In the genomic region with DNA sequence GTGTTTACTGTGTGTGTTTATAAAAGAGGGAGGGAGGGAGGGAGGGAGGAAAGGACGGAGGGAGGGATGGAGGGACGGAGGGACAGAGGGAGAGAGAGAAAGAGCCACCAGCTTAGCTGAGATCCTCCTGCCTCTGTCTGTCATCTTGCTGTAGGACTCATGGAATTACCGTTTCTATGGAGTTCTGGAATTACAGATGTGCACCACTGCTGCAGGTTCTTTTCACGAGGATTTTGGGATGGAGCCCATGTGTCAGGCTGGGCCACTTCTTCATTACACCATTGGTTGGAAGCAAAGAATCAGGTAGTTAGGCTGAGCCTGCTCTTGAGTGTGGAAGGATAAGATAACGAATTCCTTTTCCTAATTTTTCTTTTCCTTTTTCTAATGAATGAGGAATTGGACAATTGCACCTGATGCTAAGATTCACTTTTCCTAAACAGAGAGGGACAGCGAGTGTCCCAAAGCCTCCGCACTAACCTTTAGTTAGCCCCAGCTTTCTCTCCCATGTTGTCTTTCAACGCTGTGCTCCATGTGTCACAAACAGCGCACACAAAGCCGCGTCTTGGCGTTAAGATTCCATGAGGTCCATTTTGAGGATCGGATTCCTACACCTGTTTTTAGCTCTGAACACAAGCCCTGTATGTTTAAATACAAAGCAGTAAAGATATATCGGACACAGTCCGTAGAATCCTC, we compare ENCODE assay signal across 19 mouse cellular contexts. TPM values are rescaled to one million over a fixed set of nuclear protein-coding genes. Genes with fewer than 3 reads are reported as not detected.
DNase-seq lines count a peak whose midpoint lies in the region; ATAC-seq and TF ChIP-seq lines count a peak whose summit lies in the region.
"Had no signal": no experiment of that assay in that cellular context is flagged by ENCODE, and none has a peak within 500 bp of the region (broad histone marks: within the 10 kb centered on the region; RNA-seq: fewer than 3 reads in every experiment).

No protein-coding gene starts in this region.

- DNase-seq in heart, embryonic 10.5 days (ENCODE audit: low spot score): peak; percentile 66
- DNase-seq in heart, postnatal 14 days: no peak
- DNase-seq in lung, embryonic 14.5 days: no peak
- no peak for DNase-seq in lung, postnatal 10 days
- no peak for DNase-seq in adrenal gland, postnatal 4 days (ENCODE audit: low spot score in 2 of 2)
- DNase-seq: adrenal gland, postnatal 25 days; B cell, adult 2 months; cerebellum, adult 11-12 months; kidney, adult 8-10 months; kidney, postnatal 36 days; thymus, adult 2 months had no signal

- H3K4me3 ChIP-seq in heart, embryonic 10.5 days: peak overlapping the region; percentile 57
- no peak overlapping the region for H3K4me3 ChIP-seq in lung, embryonic 14.5 days (ENCODE audit: low read depth, low read length)
- H3K4me3 ChIP-seq in intestine, embryonic 15.5 days (replicated peaks): 0 out of 2 replicates have a peak overlapping the region, but pooled peaks have one; percentile 6
- H3K4me3 ChIP-seq in hindbrain, embryonic 16.5 days (ENCODE audit: low read length): no peak overlapping the region
- H3K4me3 ChIP-seq: liver, embryonic 15.5 days had no signal

- 52% methylated on average over 15 of the region's 15 CpGs for WGBS in heart, embryonic 10.5 days
- WGBS in lung, embryonic 14.5 days: 83% methylated on average over 15 of the region's 15 CpGs
- 82% methylated on average over 15 of the region's 15 CpGs for WGBS in intestine, embryonic 15.5 days
- 87% methylated on average over 15 of the region's 15 CpGs for WGBS in hindbrain, embryonic 16.5 days

- no peaks in the 10 kb centered on the region for H3K27me3 ChIP-seq in heart, embryonic 10.5 days (ENCODE audit: insufficient read depth, poor library complexity, severe bottlenecking)
- H3K27me3 ChIP-seq in lung, embryonic 14.5 days (ENCODE audit: insufficient read depth, low read length): no peaks in the 10 kb centered on the region
- no peaks in the 10 kb centered on the region for H3K27me3 ChIP-seq in intestine, embryonic 15.5 days (replicated peaks)
- H3K27me3 ChIP-seq in hindbrain, embryonic 16.5 days (replicated peaks; ENCODE audit: control insufficient read depth, insufficient read depth, low read length): no peaks in the 10 kb centered on the region
- H3K27me3 ChIP-seq: limb, embryonic 12.5 days; liver, embryonic 15.5 days; stomach, embryonic 15.5 days had no signal

- no peaks in the 10 kb centered on the region for H3K9me3 ChIP-seq in heart, embryonic 10.5 days
- H3K9me3 ChIP-seq in lung, embryonic 14.5 days (ENCODE audit: low read depth, low read length): no peaks in the 10 kb centered on the region
- no peaks in the 10 kb centered on the region for H3K9me3 ChIP-seq in intestine, embryonic 15.5 days
- no peaks in the 10 kb centered on the region for H3K9me3 ChIP-seq in hindbrain, embryonic 16.5 days (ENCODE audit: control insufficient read depth, low read length)
- H3K9me3 ChIP-seq: limb, embryonic 12.5 days; liver, embryonic 15.5 days; stomach, embryonic 15.5 days had no signal

- peak overlapping the region; percentile 89 for H3K27ac ChIP-seq in heart, embryonic 10.5 days
- H3K27ac ChIP-seq in lung, embryonic 14.5 days (ENCODE audit: low read depth): peak overlapping the region; percentile 61; the same call in 1 of the 2 replicates
- 0 out of 2 replicates have a peak overlapping the region, but pooled peaks have one; percentile 57 for H3K27ac ChIP-seq in intestine, embryonic 15.5 days
- H3K27ac ChIP-seq in hindbrain, embryonic 16.5 days (ENCODE audit: low read depth, low read length): no peak overlapping the region
- H3K27ac ChIP-seq: hindbrain, postnatal 0 days; liver, embryonic 15.5 days had no signal

- H3K4me2 ChIP-seq in lung, embryonic 14.5 days: no peak overlapping the region
- H3K4me2 ChIP-seq in intestine, embryonic 15.5 days (replicated peaks): peak overlapping the region; percentile 34; the same call in 1 of the 2 replicates
- no peak overlapping the region for H3K4me2 ChIP-seq in hindbrain, embryonic 16.5 days (ENCODE audit: low read length)
- H3K4me2 ChIP-seq: liver, embryonic 15.5 days; stomach, embryonic 15.5 days had no signal

- no peak for ATAC-seq in lung, embryonic 14.5 days (ENCODE audit: insufficient read depth)
- no peak for ATAC-seq in intestine, embryonic 15.5 days
- no peak for ATAC-seq in hindbrain, embryonic 16.5 days
- ATAC-seq: hindbrain, postnatal 0 days; lung, postnatal 0 days; midbrain, embryonic 16.5 days had no signal

- intact Hi-C loops in heart, postnatal 14 days (cut with DNase I): no loop called here

- H3K36me3 ChIP-seq in heart, embryonic 10.5 days: peaks cover 14% of the 10 kb centered on the region
- H3K36me3 ChIP-seq in lung, embryonic 14.5 days (ENCODE audit: insufficient read depth): no peaks in the 10 kb centered on the region
- no peaks in the 10 kb centered on the region for H3K36me3 ChIP-seq in intestine, embryonic 15.5 days
- H3K36me3 ChIP-seq in hindbrain, embryonic 16.5 days (ENCODE audit: control insufficient read depth, insufficient read depth, low read length): no peaks in the 10 kb centered on the region
- H3K36me3 ChIP-seq: limb, embryonic 12.5 days; liver, embryonic 15.5 days; stomach, embryonic 15.5 days had no signal

- no peak overlapping the region for H3K9ac ChIP-seq in lung, embryonic 14.5 days
- H3K9ac ChIP-seq in intestine, embryonic 15.5 days: 0 out of 2 replicates have a peak overlapping the region, but pooled peaks have one; percentile 18
- H3K9ac ChIP-seq in hindbrain, embryonic 16.5 days (ENCODE audit: low read depth, low read length): no peak overlapping the region
- H3K9ac ChIP-seq: limb, embryonic 12.5 days; liver, embryonic 15.5 days; stomach, embryonic 15.5 days had no signal

- TF ChIP-seq CTCF in lung, embryonic 14.5 days (IDR thresholded peaks at IDR 0.05; ENCODE audit: low read depth): no peak

- H3K4me1 ChIP-seq in heart, embryonic 10.5 days: peaks cover 52% of the 10 kb centered on the region
- peaks cover 8% of the 10 kb centered on the region; the same call in 1 of the 2 replicates for H3K4me1 ChIP-seq in lung, embryonic 14.5 days (ENCODE audit: insufficient read depth)
- H3K4me1 ChIP-seq in intestine, embryonic 15.5 days (replicated peaks): peaks cover 11% of the 10 kb centered on the region
- H3K4me1 ChIP-seq in hindbrain, embryonic 16.5 days (ENCODE audit: control insufficient read depth, insufficient read depth, low read depth, low read length): no peaks in the 10 kb centered on the region
- H3K4me1 ChIP-seq: liver, embryonic 15.5 days; stomach, embryonic 15.5 days had no signal

RNA-seq across cellular contexts. Expression of a gene that starts 16.1 kb away (rescaled TPM):
- polyA plus RNA-seq in heart, embryonic 10.5 days (2016; fragmentation: Nextera tagmentation; extraction: Ambion mirVana): 742 and 776 TPM in 2 replicates
- total RNA-seq in heart, postnatal 14 days (2021): 100 to 1,000 TPM; 728 to 823 TPM
- polyA plus RNA-seq in lung, embryonic 14.5 days (2014; fragmentation: Nextera tagmentation; extraction: Ambion mirVana): 637 and 655 TPM in 2 replicates
- polyA plus RNA-seq in intestine, embryonic 15.5 days (2015; fragmentation: Nextera tagmentation; extraction: Ambion mirVana): 490 and 556 TPM in 2 replicates
- total RNA-seq in adrenal gland, postnatal 4 days (2021): 100 to 1,000 TPM; 315 to 317 TPM
- polyA plus RNA-seq in hindbrain, embryonic 16.5 days (2015; fragmentation: Nextera tagmentation; extraction: Ambion mirVana): 106 and 118 TPM in 2 replicates

RNA-seq across cellular contexts. Expression of a gene that starts 16.3 kb away (rescaled TPM):
- 109 and 198 TPM in 2 replicates for polyA plus RNA-seq in heart, embryonic 10.5 days (2016; fragmentation: Nextera tagmentation; extraction: Ambion mirVana)
- total RNA-seq in heart, postnatal 14 days (2021): 1,000 to 10,000 TPM; 1,141 to 1,154 TPM
- 5.7 and 7.6 TPM in 2 replicates for polyA plus RNA-seq in lung, embryonic 14.5 days (2014; fragmentation: Nextera tagmentation; extraction: Ambion mirVana)
- polyA plus RNA-seq in intestine, embryonic 15.5 days (2015; fragmentation: Nextera tagmentation; extraction: Ambion mirVana): 11.1 and 12.6 TPM in 2 replicates
- total RNA-seq in adrenal gland, postnatal 4 days (2021): 10 to 100 TPM; 16.5 to 34.7 TPM
- polyA plus RNA-seq in hindbrain, embryonic 16.5 days (2015; fragmentation: Nextera tagmentation; extraction: Ambion mirVana): 0.91 and 2.7 TPM in 2 replicates

Comparison
In these comparisons a context has a peak if more than half of its experiments do, and no peak if none do; other contexts are left out.
1. H3K4me3 ChIP-seq: peak in heart, embryonic 10.5 days (single experiment) and intestine, embryonic 15.5 days (single experiment); none in lung, embryonic 14.5 days (single experiment) and hindbrain, embryonic 16.5 days (single experiment).